Mouse (Mus musculus) G1E (cell line): ENCODE data around the gene Pkn3. TPM values are rescaled to one million over a fixed set of nuclear protein-coding genes. Genes with fewer than 3 reads are reported as not detected.
A peak's percentile ranks its signal among the peaks of the same experiment; 100 is the strongest.

Experiments
- ATAC-seq: 2 replicates; pipeline ENCODE4 v1.8.0; 2016; ENCODE audit warnings: mild to moderate bottlenecking; ENCODE audit not compliant: insufficient number of reproducible peaks, poor library complexity, low FRiP score, severe bottlenecking; ENCODE audit errors: extremely low read depth
- DNase-seq: peaks from one replicate; pipeline ENCODE4 v3.0.0; 2012; ENCODE audit warnings: low spot score
- H3K27me3 ChIP-seq: 2 replicates; pipeline ENCODE4 v1.6.1; 2012; ENCODE audit warnings: mild to moderate bottlenecking, low read length, inconsistent platforms; ENCODE audit not compliant: insufficient read depth
- H3K36me3 ChIP-seq: replicated peaks from 2 replicates; pipeline ENCODE3; 2012; ENCODE audit warnings: mild to moderate bottlenecking, inconsistent platforms
- H3K4me1 ChIP-seq: 2 replicates; pipeline ENCODE4 v1.6.1; 2012; ENCODE audit warnings: low read depth, low read length, inconsistent platforms, mixed read lengths; ENCODE audit not compliant: insufficient read depth
- H3K4me3 ChIP-seq: 2 replicates; pipeline ENCODE4 v1.5.1; 2012; ENCODE audit warnings: low read depth, mild to moderate bottlenecking, inconsistent platforms, low read length, moderate library complexity, mixed read lengths
- H3K9me3 ChIP-seq: replicated peaks from 2 replicates; pipeline ENCODE4 v1.6.1; 2012; ENCODE audit warnings: inconsistent platforms
- CTCF ChIP-seq: IDR thresholded peaks from 2 replicates; pipeline ENCODE4 v1.5.1; 2012; ENCODE audit warnings: low read depth, low read length, inconsistent platforms, mixed read lengths
- GATA1 ChIP-seq: IDR thresholded peaks from 2 replicates; pipeline ENCODE4 v1.6.1; 2012; ENCODE audit warnings: borderline replicate concordance, low read length, inconsistent platforms, mixed read lengths
- GATA2 ChIP-seq: IDR thresholded peaks from 2 replicates; pipeline ENCODE4 v1.6.1; 2012; ENCODE audit warnings: low read depth, low read length, inconsistent platforms, borderline replicate concordance
- POLR2AphosphoS5 ChIP-seq: IDR thresholded peaks from 2 replicates; pipeline ENCODE4 v1.6.1; 2012; ENCODE audit warnings: low read depth, low read length, inconsistent platforms; ENCODE audit not compliant: insufficient replicate concordance
- TAL1 ChIP-seq: conservative IDR thresholded peaks from 2 replicates; pipeline ENCODE4 v1.6.1; 2012; ENCODE audit warnings: low read depth, low read length, inconsistent platforms, mixed read lengths
- polyA plus RNA-seq: library from polyadenylated mRNA; stranded (reverse); fragments of >175 nt; gene quantifications from 2 replicates; pipeline ENCODE4 v1.2.3, GENCODE M21; 2012
- total RNA-seq, 2 experiments: library from RNA; stranded (forward) in 1 of 2; stranded (reverse) in 1 of 2; fragments of 200-1000 nt in 1 of 2; fragments of >200 nt in 1 of 2; fragmentation: Nextera tagmentation in 1 of 2; gene quantifications; 2 replicates each; pipeline ENCODE4 v1.2.3; 2014 to 2017

Pkn3 gene
- total and polyA plus RNA-seq, 3 experiments = 2.4 to 14.5 (median 4.5) TPM

DNA sequence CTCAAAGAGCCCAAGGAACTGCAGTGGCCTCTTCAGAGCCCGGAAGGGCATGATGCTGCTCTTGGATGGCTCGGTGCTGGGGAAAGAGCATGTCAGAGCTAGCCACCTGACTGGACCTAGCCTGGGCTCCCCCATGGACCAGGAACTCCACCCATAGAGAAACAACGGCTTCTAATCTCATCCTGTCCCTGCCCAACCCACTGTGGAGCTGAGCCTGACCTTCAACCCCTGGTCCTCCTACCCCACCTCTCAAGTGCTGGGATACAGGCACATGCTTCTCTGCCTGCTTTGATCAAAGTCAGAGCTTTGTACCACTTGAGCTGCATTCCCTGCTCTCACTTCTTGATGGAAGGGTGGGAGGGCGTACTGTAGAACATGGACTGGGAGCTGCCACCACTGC lies 30.8 kb downstream of the Pkn3 start:
- H3K9me3 ChIP-seq = no peaks in the 10 kb centered on the region
- no peak for DNase-seq
- no peak for ATAC-seq
- no peak for TF ChIP-seq GATA1
- no peak for TF ChIP-seq POLR2AphosphoS5
- no peak for TF ChIP-seq CTCF
- H3K4me1 ChIP-seq = peaks cover 16% of the 10 kb centered on the region; the same call in 1 of the 2 replicates
- H3K27me3 ChIP-seq = no peaks in the 10 kb centered on the region; the same call in 1 of the 2 replicates
- no peak overlapping the region for H3K4me3 ChIP-seq
- H3K36me3 ChIP-seq = peaks cover 82% of the 10 kb centered on the region

DNA sequence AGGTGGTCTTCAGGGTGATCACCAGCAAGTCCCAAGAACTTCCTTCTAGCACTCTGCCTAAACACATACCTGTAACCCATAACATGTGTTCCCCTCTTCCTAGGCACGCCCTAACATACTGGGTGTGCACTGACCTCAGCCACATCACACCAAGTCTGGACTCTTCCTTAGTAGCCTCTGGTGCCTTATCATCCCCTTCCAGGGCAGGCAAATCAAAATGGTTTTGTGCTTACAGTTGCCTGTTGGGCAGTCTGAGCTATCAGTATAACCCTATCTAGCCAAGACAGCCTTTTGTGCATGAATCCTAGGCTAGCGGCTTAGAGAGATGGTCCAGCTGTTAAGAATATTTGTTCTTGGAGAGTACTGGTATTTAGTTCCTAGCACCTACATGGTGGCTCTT lies 34.0 kb downstream of the Pkn3 start:
- Histone ChIP-seq H3K36me3 (peaks cover 81% of the 10 kb centered on the region), H3K4me3 (no peak overlapping the region), H3K9me3 (no peaks in the 10 kb centered on the region), H3K27me3 (no peaks in the 10 kb centered on the region; the same call in 1 of the 2 replicates), H3K4me1 (peaks cover 16% of the 10 kb centered on the region; the same call in 1 of the 2 replicates)
- DNase-seq (no peak), ATAC-seq (no peak)
- TF ChIP-seq TAL1 = peak; percentile 40; the same call in 1 of the 2 replicates
- TF ChIP-seq POLR2AphosphoS5 = no peak

DNA sequence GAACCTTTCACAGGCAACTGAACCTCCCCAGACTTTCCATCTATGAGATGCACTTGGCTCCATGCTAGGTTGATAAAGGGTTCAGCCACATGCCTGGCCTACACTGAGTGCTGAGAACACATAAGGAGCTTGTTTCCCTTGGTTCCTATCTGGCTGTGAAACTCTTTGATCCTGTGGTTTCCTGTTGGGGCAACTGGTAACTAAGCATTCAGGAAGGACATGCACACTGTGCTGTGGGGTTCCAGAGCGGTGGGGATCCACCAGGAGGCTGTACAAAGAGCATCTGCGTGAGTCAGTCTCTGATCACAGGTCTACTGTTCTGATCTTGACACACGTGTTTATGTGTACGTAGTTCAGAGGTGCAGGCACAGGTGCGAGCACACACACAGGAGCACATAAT lies 35.1 kb downstream of the Pkn3 start:
- no peak for ATAC-seq

DNA sequence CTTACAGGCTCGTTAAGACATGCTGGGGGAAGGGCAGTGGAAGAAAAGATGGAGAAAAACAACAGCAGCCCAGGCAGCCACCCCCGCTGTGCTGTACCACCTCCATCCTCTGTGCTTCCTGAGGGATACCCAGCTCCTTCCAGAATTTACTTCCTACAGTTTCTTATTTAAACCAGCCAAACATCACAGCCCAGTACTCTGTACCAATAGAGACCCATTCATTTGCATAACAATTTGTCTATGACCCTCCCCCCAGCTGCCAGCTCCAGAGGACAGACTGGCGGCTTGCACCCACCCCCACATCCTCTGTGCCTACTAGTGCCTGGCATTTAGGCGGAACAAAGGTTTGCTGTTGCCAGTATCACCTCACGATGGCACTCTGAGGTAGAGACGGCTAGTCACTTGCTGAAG lies 42.2 kb downstream of the Pkn3 start:
- H3K27me3 ChIP-seq = no peaks in the 10 kb centered on the region
- no peak for ATAC-seq
- TF ChIP-seq CTCF = no peak
- no peak for TF ChIP-seq TAL1
- TF ChIP-seq POLR2AphosphoS5 = no peak
- no peak for TF ChIP-seq GATA2
- no peak for TF ChIP-seq GATA1
- H3K4me3 ChIP-seq = no peak overlapping the region
- peaks cover 61% of the 10 kb centered on the region for H3K36me3 ChIP-seq
- H3K9me3 ChIP-seq = no peaks in the 10 kb centered on the region
- H3K4me1 ChIP-seq = peaks cover 19% of the 10 kb centered on the region
- DNase-seq = no peak

More for the DNA sequence above, 35.1 kb downstream of the Pkn3 start:
- H3K4me3 ChIP-seq = no peak overlapping the region
- no peak for DNase-seq
- peaks cover 16% of the 10 kb centered on the region; the same call in 1 of the 2 replicates for H3K4me1 ChIP-seq
- no peaks in the 10 kb centered on the region for H3K9me3 ChIP-seq
- no peaks in the 10 kb centered on the region for H3K27me3 ChIP-seq
- H3K36me3 ChIP-seq = peaks cover 72% of the 10 kb centered on the region
- no peak for TF ChIP-seq GATA1
- TF ChIP-seq GATA2 = no peak
- no peak for TF ChIP-seq CTCF
- TF ChIP-seq TAL1 = no peak
- no peak for TF ChIP-seq POLR2AphosphoS5

DNA sequence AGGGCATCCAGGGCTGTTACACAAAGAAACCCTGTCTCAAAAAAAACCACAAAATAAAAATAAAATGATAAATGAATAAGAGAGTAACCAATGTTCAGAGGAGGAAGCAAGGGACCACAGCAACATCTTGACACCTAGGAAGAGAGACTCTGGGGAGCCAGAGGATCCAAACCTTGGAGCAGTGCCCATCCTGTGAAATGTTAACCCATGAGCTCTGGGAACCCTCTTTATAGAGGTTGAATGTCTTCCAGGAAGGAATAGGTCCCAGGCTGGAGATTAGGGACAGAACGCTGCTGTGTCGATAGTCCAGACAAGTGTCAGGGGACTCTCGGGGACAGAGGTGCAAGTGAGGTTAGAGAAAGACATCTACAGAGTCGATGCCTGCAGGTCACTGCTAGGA lies 42.8 kb downstream of the Pkn3 start:
- H3K4me3 ChIP-seq = no peak overlapping the region
- H3K4me1 ChIP-seq = peaks cover 26% of the 10 kb centered on the region
- H3K36me3 ChIP-seq = peaks cover 55% of the 10 kb centered on the region
- no peak for DNase-seq
- TF ChIP-seq GATA2 = no peak
- TF ChIP-seq TAL1 = no peak
- no peak for TF ChIP-seq GATA1
- no peaks in the 10 kb centered on the region for H3K27me3 ChIP-seq
- H3K9me3 ChIP-seq = no peaks in the 10 kb centered on the region
- no peak for ATAC-seq

DNA sequence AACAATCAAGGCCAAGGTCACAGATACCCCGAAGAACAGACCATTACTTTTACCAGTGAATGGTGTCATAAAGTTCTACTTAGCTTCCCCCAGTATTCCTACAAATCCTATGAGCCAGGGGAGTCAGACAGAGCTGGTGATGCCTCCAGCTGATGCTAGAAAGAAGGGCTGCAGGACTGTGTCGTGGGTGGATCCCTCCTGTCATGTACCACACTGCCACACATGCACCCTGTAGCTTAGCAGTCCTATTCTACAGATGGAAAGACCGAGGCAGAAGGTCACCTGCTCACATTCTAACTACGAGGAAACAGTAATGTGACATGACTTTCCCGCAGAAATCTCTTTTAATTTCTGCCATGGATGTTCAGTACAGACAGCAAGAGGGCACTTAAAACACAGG lies 45.3 kb downstream of the Pkn3 start:
- Histone ChIP-seq H3K4me3 (no peak overlapping the region), H3K36me3 (peaks cover 45% of the 10 kb centered on the region), H3K4me1 (peaks cover 29% of the 10 kb centered on the region), H3K9me3 (no peaks in the 10 kb centered on the region), H3K27me3 (no peaks in the 10 kb centered on the region)
- TF ChIP-seq POLR2AphosphoS5 (no peak), GATA1 (no peak), GATA2 (no peak), TAL1 (no peak)
- DNase-seq (no peak), ATAC-seq (no peak)
